Mouse (Mus musculus) cerebellum, adult 2 months (tissue): Measurements from ENCODE around the gene Vps16.

ENCODE experiments used
- CTCF ChIP-seq: fragments of 200-500 bp; IDR thresholded peaks from 2 replicates; pipeline ENCODE4 v1.5.1; 2011; ENCODE audit warnings: low read depth, mild to moderate bottlenecking, control low read depth, low read length, moderate library complexity, borderline replicate concordance; ENCODE audit not compliant: insufficient read depth
- POLR2A ChIP-seq: fragments of 200-500 bp; IDR thresholded peaks from 2 replicates; pipeline ENCODE4 v1.6.1; 2011; ENCODE audit warnings: low read length, control low read depth, borderline replicate concordance; ENCODE audit not compliant: insufficient read depth

DNA sequence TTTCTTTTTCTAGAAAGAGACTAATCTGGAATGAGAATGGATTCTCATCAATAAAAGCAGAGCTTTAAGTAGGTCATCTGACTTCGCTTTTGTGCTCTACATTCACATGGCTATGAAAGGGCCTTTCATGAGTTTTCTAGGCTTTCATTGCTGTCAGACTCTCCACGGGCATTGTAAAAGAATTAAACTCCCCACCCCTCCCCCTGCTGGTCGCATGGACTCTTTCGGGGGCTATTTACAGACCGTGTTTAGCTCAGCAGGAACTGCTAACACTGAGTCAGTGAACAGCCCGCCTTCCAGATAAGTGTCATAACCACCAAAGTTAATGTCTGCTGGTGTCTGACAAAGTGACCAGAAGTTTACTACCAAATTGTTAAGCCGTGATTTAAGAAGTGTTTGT, 67.4 kb downstream of the Vps16 start:
- TF ChIP-seq POLR2A (no peak), CTCF (no peak)
